Mouse (Mus musculus): ENCODE measurements at regions not wholly inside any gene's neighbourhood (a gene's known extent, or its start where the extent isn't known, plus 50 kb on each side); places are given as distances from the start of the nearest gene placed in this dataset.

- TF ChIP-seq MYOG (IDR thresholded peaks at IDR 0.05; ENCODE audit: control insufficient read depth in 1 of 3, insufficient read depth in 1 of 3, insufficient read length in 2 of 3, low read depth in 2 of 3) (no peak), POLR2A (IDR thresholded peaks at IDR 0.05; ENCODE audit: insufficient read length, low read depth) (no peak), POLR2AphosphoS2 (IDR thresholded peaks at IDR 0.05; ENCODE audit: insufficient read length, low read depth) (no peak), USF1 (IDR thresholded peaks at IDR 0.05; ENCODE audit: low read depth) (no peak)
Observed at GRCm38 (mm10) chr7:111416061-111416460, 333.2 kb upstream of the Eif4g2 start.

All from myocyte (in vitro differentiated cells).